Mouse (Mus musculus) lung, adult 18-20 months (tissue): ENCODE data around the gene Galnt14.

Experiments used
- DNase-seq, 2 experiments: peaks; one replicate each; pipeline ENCODE4 v3.0.0; 2022; ENCODE audit warnings: mixed read lengths in 2 of 2

The Galnt14 gene

DNA sequence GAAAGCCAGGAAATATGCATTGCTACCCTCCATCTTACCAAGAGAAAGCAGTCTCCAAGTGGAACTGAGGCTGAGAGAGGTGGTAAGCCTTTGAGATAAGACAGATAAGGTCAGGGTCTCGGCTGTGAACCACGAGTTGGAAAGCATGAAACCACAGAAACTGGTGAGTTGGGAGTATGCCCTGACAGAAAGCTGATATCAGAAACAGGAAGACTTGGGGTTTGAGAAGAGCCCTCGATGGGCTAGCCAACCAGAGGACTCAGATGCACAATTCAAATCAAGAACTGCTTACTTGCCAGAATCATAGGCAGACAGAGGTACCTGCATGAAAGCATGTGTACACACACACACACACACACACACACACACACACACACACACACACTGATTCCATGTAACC is 47.0 kb downstream of the Galnt14 start:
- no peak for DNase-seq

DNA sequence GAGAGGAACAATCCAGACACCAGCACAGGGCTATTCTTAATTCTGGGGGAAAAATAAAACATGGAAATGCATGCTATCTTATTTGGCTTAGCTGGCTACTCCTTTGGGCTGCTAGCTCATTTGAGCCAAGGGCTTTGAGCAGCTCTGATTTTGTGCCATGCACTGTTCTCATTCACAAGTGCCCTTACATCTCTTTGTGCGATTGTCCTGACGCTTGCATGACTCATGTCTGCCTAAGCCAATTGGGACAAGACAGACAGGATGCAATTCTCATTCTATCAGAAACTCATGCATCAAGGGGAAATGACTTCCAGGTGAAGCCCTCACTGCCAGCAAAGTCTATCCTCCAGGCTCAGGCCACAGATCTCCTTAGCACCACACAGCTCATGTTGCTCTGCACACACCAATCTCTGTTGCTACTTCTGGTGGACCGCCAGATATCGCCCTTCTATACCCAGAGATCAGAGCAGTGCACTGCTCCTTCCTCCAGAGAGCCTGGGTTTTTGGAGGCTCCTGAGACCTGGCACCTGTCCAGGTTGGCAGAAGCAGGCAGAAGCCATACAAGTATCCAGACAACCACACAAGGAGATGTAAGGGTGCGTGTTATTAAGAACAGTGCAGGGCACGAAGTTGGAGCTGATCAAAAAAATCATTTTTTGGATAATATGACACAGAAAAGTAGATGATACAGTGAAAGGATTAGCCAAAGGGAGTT is 51.4 kb downstream of the Galnt14 start:
- DNase-seq: no peak

GRCm38 (mm10) chr17:73656373-73656772 is 53.9 kb downstream of the Galnt14 start:
- DNase-seq: no peak

DNA sequence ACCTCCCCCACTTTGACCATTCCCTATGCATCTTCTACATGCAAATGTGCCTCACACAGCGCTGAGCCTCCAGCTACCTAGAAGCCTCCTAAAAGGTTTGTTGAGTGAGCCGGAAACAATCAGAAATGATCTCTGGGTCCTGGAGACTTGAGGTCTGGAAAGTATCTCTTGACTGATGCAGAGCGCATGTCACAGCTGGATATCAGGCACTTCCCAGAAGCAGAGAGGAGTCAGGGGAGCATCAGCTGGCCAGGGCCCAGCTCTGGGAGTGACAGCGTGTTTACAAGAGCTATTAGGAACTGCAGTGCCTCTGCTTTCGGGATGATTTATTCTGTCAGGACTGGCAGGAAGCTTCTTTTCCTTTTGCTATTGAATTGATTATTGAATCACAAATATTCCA is 56.0 kb downstream of the Galnt14 start:
- DNase-seq: no peak

DNA sequence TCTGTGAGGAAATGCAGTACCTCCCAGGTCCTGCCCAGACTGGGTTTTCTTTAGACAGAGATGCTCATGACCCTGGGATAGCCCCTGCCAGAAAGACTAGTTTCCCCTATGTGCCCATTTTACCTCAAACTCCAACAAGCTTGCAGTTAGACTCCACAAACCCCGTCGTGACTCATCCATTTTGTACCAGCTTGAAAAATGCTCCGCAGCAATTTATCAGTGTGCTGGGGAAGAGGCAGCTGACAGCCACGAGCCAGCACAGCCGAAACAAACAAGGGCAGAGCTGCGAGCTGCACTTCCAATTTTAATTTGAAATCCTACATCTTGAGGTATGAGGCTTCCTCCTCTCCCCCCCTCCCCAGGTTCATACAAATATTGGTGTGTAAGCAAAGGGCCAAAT is 60.9 kb downstream of the Galnt14 start:
- DNase-seq: no peak

GRCm38 (mm10) chr17:73641676-73642075 is 68.6 kb downstream of the Galnt14 start:
- DNase-seq: no peak

- DNase-seq: no peak
Observed at GRCm38 (mm10) chr17:73640117-73640480, 70.2 kb downstream of the Galnt14 start.

GRCm38 (mm10) chr17:73639401-73640116 is 70.7 kb downstream of the Galnt14 start:
- no peak for DNase-seq

GRCm38 (mm10) chr17:73636988-73637387 is 73.3 kb downstream of the Galnt14 start:
- no peak for DNase-seq

GRCm38 (mm10) chr17:73634896-73635295 is 75.4 kb downstream of the Galnt14 start:
- DNase-seq: no peak

- no peak for DNase-seq
Observed at GRCm38 (mm10) chr17:73633991-73634710, 76.1 kb downstream of the Galnt14 start.

GRCm38 (mm10) chr17:73628263-73628914 is 81.9 kb downstream of the Galnt14 start:
- DNase-seq: no peak

GRCm38 (mm10) chr17:73626912-73627311 is 83.3 kb downstream of the Galnt14 start:
- DNase-seq: no peak

DNA sequence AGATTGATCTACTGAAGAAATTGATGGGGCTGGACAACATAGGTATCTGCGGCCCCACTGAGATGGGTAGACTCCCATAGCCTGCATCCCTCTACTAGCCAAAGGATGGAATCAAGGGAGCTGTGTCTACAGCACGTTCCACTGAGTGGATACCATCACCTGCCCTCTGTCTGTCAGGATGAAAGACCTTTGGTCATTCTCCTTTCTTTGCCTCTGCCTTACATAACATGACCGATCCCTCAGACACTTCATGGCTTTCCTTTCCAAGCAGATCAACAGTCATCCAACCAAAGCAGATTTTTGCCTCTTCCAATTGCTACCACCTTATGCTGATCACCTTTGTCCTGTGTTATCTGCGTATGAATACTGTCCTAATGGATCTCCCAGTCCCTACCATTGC is 90.2 kb downstream of the Galnt14 start:
- no peak for DNase-seq

- DNase-seq: no peak
Observed at GRCm38 (mm10) chr17:73602552-73603478, 107.4 kb downstream of the Galnt14 start.

DNA sequence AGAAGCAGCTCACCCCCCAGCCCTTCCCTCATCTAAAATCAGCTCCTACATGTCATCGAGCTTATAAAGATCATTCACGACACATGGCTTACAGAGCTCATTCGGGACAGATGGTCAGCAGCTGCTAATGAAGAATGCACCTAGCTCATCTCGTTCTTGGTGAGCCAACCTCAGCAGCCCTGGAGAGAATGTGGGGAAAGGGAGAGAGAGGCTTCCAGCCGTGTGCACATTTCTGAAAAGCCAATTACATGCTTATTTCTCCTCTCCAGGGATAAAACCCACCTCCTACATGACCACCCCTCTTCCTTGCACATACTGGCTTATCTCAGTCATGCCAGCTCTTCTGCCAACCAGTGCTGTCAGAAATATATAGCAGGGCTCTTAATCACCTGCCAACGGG is 110.3 kb downstream of the Galnt14 start:
- DNase-seq: no peak

- no peak for DNase-seq
Observed at GRCm38 (mm10) chr17:73592081-73592480, 118.2 kb downstream of the Galnt14 start.

DNA sequence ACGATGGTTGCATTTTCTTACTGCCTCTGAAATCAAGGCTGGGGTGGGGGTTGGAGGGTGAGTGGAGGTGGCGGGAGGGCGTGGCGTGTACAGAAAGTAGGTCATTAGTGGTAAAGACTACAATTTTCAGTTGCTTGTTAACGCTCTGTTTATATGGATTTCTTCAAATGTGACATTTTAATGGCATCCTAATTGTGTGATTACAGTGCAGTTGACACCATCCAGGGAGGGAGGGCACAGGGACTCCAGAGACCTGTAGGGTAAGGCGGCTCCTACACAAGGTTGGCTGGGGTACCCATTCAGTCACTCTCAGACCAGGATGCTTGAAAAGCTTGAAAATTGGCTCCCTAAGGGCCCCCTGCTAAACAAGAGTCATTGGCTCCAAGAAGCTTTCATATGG is 122.7 kb downstream of the Galnt14 start:
- DNase-seq: no peak

DNA sequence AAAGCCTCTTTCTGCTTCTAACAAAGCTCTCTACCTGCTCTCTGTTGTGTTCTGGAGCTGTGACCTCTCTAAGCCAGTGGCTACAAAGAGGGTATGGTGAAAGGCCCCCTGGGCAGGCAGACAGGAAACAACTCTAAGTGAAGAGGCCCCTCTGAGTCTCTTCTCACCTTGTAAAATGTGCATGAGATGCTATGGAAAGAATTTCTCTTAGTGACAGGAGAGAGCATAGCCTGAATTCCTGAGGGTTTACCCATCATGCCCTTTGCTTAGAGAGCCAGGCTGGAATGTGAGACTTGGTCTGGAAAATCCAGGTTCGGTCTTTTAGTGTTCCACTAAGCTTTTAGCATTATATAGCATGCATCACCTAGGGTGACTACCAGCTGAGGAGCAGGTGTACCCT is 136.1 kb downstream of the Galnt14 start:
- no peak for DNase-seq

- DNase-seq: no peak
Observed at GRCm38 (mm10) chr17:73572881-73573280, 137.4 kb downstream of the Galnt14 start.

DNA sequence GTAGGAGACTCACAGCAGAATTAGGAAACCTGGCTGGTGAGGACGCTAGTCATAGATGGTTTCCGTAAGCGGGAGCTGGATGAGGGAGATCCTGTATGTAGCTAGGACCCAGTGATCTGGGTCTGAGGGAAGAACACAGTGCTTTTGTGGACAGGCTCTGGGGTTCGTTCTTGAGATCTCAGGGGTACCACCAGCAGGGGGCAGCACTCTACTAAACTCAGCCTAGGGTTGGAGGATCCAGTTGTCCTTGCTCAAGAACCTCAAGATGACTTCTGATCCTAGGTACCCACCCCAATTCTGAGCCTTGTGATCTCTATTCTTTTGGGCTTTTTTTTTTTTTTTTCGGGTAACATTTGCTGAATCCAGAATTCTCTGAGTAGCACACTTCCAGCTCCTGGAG is 137.8 kb downstream of the Galnt14 start:
- peak; percentile 19 to 27 for DNase-seq

DNA sequence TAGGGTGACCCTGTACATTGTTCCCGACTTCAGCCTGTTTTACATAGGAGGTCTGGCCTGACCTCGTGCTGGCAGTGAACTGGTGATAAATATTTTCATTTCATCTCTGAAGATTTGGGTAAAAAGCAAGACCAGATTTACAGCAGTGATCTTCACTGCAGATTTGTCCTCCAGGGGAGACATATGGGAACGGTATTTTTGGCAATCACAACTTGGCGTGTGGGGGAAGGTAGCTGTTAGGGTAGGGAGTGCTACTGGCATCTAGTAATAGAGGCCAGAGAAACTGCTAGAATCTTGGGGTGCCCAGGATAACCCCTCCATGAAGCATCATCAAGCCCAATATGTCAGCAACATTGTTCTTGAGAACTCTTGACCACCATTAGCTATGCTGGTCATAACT is 138.3 kb downstream of the Galnt14 start:
- DNase-seq: no peak
